Mouse (Mus musculus): ENCODE results near the gene Perp. TPM values are rescaled to one million over a fixed set of nuclear protein-coding genes. Genes with fewer than 3 reads are reported as not detected.

Perp gene
- 5.8 and 6.1 TPM in 2 replicates for polyA plus RNA-seq (2021; fragmentation: Nextera tagmentation)
- long read RNA-seq, experiment 1, transcript Perp-201 (3 exons, 1,952 nt), result major isoform, 39 of 39 reads
- long read RNA-seq, experiment 1, partial matches to known transcripts, result 0 of 39 reads
- long read RNA-seq, experiment 1, other reads (novel, unspliced or antisense), result 0 of 39 reads
- long read RNA-seq, experiment 2, partial matches to known transcripts, result 0 of 4 reads
- long read RNA-seq, experiment 2, other reads (novel, unspliced or antisense), result 0 of 4 reads

DNA sequence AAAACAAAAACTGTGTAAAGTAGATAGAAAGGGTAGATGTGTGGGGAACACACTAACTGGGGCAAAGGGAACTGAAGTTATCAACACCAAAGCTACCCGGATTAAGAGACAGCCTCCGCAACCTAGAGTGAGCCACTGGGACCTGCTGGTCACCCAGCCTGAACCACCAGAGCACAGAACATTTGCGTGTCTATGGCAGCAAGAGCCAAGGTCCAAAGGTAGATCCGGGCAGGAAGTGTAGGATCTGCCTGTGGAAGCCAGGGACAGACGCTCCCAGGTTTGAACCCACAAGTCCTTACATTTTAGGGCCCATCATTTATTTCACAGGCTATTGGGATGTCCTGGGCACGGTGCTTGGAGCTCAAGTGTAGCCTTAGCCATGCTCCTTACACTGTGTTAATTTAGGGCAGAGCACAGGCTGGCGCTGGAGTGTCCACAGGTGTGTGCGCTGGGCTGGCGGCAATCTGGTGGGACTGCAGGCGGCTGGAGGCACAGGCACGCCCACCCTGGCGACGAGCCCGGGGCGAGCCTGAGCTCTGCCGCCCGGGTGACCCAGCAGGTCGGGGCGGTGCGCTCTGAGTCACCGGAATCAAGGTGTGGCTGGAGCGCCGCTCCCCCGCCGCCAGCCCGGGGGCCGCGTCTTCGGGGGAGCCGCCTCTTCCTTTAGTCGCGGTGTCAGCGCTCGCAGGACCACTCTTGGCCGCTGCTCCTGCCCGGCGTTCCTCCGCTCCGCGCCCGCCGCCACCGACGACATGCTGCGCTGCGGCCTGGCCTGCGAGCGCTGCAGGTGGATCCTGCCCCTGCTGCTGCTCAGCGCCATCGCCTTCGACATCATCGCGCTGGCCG lies at the start of gene Perp:
Perp (plus strand) TSS at position 580 of the 846 bp plus-strand sequence.

Other genes starting within 250 kb of the Perp start
- gene Arfgef3, start 101.1 kb upstream of the Perp start, polyA plus RNA-seq (2021; fragmentation: Nextera tagmentation), result 6.1 and 8.0 TPM in 2 replicates
- not detected in 2 replicates for gene Gm4922, start 58.2 kb upstream of the Perp start, polyA plus RNA-seq (2021; fragmentation: Nextera tagmentation)
- gene Tnfaip3, start 170.6 kb downstream of the Perp start, polyA plus RNA-seq (2021; fragmentation: Nextera tagmentation), result 1.1 and 1.2 TPM in 2 replicates

All from left cerebral cortex, adult 6 months (tissue).